Mouse (Mus musculus): Measurements from ENCODE around the gene Diaph3. TPM values are rescaled to one million over a fixed set of nuclear protein-coding genes. Genes with fewer than 3 reads are reported as not detected.

Gene Diaph3
- total RNA-seq, 1 experiment from 2014 or later, result 3.7 TPM

DNA sequence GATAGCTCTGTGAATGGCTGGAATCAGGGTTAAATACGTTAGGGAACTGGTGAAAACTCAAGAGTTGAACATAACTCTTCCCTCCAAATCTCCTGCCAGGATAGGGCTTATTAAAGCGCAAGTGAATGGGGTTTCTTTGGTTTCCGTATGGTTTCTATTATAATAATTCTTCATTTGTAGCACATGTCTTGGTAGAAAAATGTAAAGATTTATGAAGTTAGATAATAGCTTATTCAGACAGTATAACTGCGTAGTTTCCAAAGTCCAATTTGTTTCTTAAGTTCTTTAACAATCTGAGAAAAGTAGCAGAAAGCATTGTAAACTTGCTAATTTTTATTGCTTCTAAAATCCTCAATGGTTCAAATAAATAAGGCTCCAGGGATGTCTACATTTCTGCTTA, 448.3 kb downstream of the Diaph3 start:
- no peak for ATAC-seq (replicated peaks; ENCODE audit: insufficient number of reproducible peaks, low FRiP score, low TSS enrichment, poor library complexity, severe bottlenecking)

DNA sequence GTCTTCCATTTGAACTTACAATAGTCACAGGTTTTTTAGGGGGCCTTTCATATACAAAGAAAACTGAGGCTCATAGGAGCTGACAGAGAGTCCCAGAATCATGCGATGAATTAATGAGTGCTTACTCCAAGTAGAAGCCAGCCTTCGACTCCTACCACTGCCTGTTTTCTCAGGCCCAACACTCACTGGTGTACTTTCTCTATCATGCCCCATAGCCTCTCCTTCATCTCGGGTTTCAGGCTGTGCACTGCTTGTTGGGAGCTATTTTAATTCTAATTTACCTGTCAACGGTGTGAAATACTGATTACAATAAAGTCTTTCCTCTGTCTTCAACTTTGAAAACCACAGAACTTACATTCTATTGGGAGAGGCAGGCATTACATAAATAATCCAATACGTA, 449.7 kb downstream of the Diaph3 start:
- ATAC-seq (replicated peaks; ENCODE audit: insufficient number of reproducible peaks, low FRiP score, low TSS enrichment, poor library complexity, severe bottlenecking), result no peak

DNA sequence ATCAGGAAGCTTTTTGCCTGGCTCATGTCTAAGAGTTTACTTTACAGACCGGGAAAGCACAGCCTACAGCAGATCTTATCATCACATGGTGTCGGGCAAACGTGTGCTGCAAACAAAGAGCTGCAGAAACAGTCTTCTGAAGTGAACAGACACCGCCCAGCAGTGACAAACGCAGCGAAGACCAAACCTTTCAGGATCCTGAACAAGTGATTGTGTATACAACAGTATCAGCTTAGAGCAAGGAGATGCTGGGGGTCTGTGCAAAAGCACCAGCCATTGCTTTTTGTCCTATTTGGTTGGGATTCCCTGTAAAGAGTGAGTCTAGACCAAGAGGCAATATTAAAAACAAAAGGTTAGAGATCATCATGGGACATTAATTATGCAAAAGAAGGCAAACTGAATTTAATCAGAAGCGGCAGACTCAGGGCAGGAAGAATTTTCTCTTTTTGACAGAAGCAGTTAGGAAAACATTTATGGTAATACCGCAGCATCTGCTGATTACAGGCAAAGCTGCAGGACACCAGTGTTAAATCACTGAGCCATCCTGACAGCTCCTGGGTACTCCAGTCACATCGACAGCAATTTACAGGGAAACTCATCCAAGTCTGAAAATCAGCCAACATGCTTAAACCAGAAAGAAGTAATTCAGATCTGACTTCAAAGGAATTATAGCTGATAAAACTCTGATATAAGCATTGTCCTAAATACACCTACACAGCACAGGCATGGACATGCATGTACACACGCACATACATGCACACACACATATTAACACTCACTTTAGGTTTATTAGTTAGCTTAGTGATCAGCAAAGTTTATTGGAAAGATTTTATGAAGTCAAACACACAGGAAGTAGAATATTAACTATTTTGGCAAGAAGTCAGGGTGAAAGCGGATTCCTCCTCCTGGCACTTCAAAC, 456.2 kb downstream of the Diaph3 start:
- ATAC-seq (replicated peaks; ENCODE audit: insufficient number of reproducible peaks, low FRiP score, low TSS enrichment, poor library complexity, severe bottlenecking), result no peak

DNA sequence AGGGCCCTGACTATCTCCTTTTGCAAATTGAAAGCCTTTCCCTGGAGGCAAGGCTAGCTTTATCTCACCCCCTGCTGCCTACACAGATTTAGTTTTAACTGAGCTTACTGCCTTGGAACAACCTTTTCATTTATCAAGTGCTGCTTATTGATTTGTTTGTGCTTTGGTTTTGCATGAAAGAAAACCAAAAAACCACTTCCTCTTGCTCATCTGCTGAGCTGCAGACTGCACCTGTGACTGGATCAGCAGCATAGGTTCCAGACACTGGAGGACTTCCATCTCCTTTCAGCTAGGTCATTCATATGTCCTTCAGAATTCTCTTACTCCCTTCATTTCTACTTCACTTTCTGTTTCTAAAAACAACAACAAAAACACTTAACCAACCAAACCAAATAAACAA, 459.1 kb downstream of the Diaph3 start:
- no peak for ATAC-seq (replicated peaks; ENCODE audit: insufficient number of reproducible peaks, low FRiP score, low TSS enrichment, poor library complexity, severe bottlenecking)

DNA sequence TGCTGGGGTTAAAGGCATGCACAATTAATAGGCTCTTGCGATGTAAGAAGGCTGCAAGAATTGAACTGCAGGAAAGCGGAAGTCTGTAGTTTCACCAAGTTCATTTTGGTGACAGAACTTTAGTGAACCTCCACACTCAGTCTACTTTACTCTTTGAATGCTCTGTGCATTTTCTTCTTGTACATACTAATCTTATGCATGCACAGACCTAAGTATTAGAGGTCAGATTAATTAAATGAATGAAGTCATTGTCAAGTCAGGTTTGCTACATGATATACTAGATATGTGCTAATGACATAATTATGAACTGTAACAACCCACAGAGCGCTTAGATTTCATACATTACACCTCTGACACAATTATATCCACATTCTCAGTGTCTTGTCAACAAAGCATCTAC, 462.0 kb downstream of the Diaph3 start:
- no peak for ATAC-seq (replicated peaks; ENCODE audit: insufficient number of reproducible peaks, low FRiP score, low TSS enrichment, poor library complexity, severe bottlenecking)

DNA sequence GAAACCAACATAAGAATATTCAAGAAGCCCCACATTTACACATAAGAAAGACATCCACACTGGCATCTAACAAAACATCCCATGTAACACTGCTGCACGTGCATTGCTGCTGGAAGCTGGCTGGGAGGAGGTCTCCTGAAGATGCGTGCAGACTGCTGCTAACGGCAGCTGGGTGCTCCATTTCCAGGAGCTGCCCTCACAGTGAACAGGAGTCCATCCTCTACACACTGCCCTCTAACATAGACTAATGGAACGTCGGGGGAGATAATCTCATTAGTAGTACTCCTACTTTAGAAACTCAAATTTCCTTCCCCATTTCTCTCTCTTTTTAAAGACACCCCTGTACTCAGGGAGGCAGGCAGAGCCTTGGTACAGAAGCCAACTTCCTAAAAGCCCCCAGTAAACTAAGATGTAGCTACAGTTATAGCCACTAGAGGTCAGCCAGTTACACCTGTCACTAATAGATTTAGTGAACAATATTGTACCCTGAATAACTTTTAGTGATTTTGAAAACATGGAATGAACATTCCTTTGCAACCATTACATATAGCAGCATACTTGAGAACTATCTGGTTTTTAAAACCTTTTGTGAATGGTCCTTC, 462.8 kb downstream of the Diaph3 start:
- no peak for ATAC-seq (replicated peaks; ENCODE audit: insufficient number of reproducible peaks, low FRiP score, low TSS enrichment, poor library complexity, severe bottlenecking)

DNA sequence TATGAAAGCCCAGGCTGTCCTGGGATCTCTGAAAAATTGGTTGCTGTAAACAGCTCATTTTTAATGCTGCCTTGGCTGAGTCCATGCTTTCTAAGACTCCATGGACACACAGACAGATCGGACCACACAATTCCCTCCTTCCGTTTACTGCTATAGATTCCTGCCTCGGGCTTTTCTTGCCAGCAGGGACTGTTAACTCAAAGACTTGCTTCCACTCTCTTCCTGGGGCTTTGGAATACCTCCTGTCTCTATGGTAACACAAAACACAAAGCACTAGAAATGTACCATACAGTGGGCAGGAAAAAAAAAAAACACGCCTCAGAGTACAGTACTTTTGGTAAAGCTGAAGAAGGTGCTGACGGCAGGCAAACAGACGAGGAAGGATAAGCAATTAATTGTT, 464.0 kb downstream of the Diaph3 start:
- ATAC-seq (replicated peaks; ENCODE audit: insufficient number of reproducible peaks, low FRiP score, low TSS enrichment, poor library complexity, severe bottlenecking), result no peak

DNA sequence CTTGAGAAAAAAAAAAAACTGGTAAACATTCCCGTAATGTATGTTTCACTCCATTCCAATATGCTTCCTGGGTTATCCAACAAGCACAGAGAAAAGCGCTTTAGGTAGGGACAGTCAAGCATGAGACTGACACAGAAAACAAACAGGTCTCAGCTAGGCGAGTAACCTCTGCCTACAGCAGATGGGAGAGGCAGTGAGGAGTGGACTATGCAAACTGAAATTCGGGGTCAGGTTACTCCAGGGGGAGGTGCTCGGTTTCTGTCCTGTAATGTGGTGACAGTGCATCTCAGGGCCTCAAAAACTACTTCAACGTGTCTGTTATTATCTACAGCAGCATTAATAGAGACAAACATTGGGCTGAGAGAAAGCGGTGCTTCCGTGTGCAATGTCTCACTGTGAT, 465.7 kb downstream of the Diaph3 start:
- ATAC-seq (replicated peaks; ENCODE audit: insufficient number of reproducible peaks, low FRiP score, low TSS enrichment, poor library complexity, severe bottlenecking), result no peak

DNA sequence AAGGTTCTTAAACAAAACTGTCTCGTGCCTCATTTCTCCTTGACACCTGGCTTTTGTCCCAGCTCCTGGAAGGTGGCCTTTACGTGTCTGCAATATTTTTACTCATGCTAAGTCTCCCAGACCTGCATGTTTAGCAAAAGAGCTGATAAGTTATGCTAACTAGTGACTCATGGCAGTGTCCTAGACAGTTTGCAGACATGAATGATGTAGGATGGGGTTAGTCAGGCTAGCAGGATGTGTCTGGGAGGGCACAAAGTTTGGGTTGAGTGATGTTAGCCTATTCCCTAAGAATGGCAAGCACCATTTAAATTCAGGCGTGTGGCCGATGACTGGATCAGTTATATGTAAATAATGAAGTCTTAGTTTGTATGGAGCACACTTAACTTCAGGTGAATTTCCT, 478.2 kb downstream of the Diaph3 start:
- ATAC-seq (replicated peaks; ENCODE audit: insufficient number of reproducible peaks, low FRiP score, low TSS enrichment, poor library complexity, severe bottlenecking), result no peak

DNA sequence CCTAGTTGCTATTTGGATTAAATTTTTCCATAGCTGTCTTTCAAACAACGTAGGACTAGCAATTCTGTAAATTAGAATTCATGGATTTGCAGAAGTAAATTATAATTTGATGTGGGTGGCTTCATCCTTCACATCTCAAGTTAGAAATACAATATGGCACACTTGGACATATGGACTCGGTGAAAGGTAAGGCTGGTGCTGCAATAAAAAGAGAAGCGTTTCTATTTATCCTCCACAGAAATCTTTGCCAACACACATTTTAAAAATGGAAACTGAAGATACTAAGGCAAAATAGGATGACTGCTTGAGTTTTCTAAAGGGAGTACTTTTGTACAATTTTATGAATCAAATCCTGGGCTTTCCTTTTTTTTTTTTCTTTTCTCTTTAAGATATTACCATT, 480.5 kb downstream of the Diaph3 start:
- no peak for ATAC-seq (replicated peaks; ENCODE audit: insufficient number of reproducible peaks, low FRiP score, low TSS enrichment, poor library complexity, severe bottlenecking)

DNA sequence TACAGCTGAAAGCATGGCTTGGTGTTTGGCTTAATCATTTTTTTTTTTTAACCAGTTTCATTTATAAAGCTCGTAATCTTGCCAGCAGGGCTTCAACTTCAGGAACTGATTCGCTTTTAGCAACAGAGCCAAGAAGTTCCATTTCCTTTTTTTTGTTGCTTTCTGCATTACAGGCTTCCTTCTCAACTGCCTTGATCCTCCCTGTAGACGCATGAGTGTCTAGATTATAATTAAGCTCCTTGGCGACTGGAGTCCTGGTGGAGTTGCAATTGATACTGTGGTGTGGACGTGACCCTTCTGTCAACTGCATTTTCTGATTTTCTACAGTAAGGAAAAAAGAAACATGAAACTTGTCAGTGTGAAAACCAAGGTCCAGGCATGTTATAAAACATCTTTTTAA, 484.8 kb downstream of the Diaph3 start:
- ATAC-seq (replicated peaks; ENCODE audit: insufficient number of reproducible peaks, low FRiP score, low TSS enrichment, poor library complexity, severe bottlenecking), result no peak

DNA sequence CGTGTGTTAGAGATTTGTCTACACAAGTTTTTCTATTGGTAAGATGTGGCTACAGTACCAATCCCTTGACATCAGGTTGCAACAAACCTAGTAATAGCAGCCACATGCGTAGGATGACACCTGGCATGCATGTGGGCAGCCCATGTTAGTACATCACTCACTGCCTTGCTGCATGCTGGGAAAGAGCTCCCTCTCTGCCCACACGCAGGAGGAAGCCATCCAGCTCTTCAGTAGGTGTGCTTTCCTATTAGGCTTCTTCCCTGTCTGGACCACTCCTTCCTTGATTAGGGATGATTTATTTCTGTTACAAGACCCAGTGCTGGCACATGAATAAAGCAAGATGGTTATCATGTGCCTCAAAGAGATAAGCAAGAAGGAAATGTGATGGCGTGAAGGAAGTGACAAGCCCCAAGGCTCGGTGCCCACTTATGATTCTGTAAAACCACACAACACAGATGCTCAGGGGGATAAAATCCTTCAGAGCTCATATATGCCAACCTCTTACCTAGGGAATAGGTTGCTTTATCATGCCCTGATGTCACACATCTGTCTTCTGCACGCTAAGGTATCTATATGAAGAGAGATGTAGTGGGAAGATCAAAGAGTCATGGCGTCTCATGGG, 494.4 kb downstream of the Diaph3 start:
- no peak for ATAC-seq (replicated peaks; ENCODE audit: insufficient number of reproducible peaks, low FRiP score, low TSS enrichment, poor library complexity, severe bottlenecking)

DNA sequence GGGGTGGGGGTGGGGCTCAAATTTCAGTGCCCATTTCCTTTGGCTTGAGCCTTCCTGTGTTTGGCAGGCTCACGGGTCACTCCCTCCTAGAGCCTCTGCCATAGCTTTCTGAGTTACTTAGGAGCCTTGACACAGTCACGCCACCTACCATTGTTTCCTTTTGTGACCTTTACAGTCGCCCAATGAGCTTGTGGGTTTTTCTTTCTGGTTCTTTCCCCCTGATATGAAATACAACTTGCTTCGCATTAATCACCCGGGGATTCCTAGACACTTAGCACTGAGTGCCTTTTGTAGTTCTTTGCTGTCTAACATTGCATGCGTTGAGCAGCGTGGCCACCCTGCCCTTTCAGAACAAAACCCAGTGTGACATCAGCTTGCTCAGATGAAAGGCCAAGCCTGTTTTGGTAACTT, 498.2 kb downstream of the Diaph3 start:
- ATAC-seq (replicated peaks; ENCODE audit: insufficient number of reproducible peaks, low FRiP score, low TSS enrichment, poor library complexity, severe bottlenecking), result no peak

DNA sequence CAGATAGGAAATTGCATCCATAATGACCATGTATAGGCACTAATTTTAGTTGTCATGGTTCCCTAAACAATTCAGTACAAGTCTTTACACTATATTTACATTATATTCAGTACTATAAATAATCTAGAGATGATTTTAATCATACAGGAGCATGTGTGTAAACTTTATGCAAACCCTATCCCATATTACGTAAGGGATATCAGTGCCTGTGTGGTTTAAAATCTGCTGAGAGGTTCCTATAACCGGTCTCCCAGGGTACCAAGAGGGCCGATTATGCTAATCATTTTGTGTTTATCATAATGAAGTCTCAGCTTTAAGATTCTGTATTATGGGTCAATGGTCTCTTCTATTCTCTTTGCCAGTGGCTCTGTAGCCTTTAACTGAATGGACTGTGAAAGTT, 499.2 kb downstream of the Diaph3 start:
- no peak for ATAC-seq (replicated peaks; ENCODE audit: insufficient number of reproducible peaks, low FRiP score, low TSS enrichment, poor library complexity, severe bottlenecking)

DNA sequence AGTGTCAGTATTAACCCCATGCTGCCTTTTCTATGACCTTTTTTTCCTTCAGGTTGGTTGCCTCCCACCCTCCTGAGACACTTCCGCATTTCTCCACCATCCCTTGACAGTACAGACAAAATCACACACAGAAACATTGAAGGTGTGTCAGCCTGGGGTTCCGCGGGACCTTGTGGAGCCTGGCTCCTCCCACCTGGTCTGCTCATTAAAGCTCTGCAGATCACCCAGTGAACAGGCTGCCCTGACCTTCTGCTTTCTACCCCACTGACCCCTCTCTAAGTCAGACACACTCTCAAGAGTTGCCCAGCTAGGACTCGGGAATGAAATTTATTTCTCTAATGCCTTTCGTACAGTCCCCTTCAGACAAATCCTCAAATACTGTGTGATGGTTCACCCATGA, 500.9 kb downstream of the Diaph3 start:
- no peak for ATAC-seq (replicated peaks; ENCODE audit: insufficient number of reproducible peaks, low FRiP score, low TSS enrichment, poor library complexity, severe bottlenecking)

DNA sequence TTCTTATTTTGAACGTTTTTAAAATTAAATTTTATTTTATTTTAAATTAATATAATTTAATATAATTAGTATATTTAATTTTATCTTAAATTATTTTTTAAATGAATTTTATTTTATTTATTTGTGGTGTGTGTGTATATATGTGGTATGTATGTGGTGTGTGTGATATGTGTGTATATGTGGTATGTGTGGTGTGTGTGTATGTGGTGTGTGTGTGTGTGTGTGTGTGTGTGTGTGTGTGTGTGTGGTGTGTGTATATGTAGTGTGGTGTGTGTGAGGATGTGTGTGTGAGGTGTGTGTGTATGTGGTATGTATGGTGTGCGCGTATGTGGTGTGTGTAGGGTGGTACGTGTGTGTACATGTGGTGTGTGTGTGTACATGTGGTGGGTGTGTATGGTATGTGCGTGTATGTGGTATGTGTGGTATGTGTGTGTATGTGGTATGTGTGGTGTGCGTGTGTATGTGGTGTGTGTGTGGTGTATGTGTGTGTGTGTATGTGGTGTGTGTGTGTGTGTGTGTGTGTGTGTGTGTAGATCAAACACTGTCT, 505.4 kb downstream of the Diaph3 start:
- ATAC-seq (replicated peaks; ENCODE audit: insufficient number of reproducible peaks, low FRiP score, low TSS enrichment, poor library complexity, severe bottlenecking), result no peak

DNA sequence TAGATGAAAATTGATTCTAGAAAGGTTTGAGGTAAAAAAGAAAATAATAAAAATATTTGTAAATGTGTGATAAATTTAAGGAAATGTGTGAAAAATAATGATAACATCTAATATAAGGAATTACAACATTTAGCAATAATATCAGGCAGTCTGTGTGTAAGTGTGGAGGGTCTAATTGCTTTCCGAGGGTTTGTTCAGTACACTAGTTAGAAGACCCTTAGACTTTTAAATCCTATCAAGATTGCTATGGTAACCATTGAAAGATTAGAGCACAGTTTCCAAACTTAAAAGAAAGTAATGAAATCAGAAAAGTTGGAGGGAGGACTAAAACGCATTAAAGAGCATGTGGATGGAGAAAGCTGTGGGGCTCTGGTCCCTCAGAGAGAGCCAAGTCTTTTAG, 506.0 kb downstream of the Diaph3 start:
- no peak for ATAC-seq (replicated peaks; ENCODE audit: insufficient number of reproducible peaks, low FRiP score, low TSS enrichment, poor library complexity, severe bottlenecking)

DNA sequence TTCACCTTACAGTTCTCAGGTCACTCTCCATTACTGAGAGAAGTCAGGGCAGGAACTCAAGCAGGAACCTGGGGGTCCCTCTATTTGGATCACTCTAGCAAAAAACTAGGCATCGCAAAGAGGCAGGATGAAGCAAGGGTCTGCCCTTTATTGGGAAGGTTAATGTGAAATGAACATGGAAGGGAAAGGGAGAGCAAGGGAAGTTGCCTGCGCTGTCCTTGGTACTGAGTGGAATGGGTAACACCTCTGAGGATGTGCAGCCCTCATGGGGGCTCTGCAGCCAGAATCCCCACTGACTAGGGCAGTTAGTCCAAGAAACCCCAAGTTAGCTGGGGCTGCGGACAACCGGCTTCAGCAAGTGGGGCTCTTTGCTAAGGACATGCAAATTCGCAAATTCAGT, 507.2 kb downstream of the Diaph3 start:
- no peak for ATAC-seq (replicated peaks; ENCODE audit: insufficient number of reproducible peaks, low FRiP score, low TSS enrichment, poor library complexity, severe bottlenecking)

DNA sequence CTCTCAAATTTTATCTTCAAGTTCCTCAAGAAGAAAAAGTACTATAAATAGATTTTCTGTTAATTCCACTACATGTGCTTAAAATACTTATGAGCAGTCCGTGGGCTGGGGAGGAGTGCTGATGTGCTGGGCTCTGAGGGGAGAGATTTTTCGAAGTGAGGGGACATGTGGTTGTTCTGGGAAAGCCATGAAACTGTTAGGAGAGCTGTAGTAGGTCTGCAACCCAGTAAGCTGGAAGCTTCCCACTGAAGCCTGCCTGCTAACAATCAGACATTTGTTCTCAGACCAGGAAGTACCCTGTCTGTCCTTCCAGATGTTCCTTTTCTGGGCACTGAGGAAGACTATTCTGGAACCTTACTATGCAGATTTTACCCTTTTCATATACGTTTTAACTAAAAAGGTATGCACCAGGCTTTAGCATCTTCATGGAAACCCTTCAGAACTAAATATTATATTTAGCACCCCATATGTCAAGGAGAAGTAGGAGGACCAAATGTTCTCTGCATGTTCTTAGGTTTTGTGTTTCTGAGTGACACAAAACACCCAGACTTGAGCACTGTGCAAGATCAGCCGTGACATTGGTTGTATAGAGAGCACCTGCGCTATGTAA, 516.1 kb downstream of the Diaph3 start:
- no peak for ATAC-seq (replicated peaks; ENCODE audit: insufficient number of reproducible peaks, low FRiP score, low TSS enrichment, poor library complexity, severe bottlenecking)

Data from monocyte, adult 5-6 weeks (primary cell).